Mouse (Mus musculus) left cerebral cortex, adult 18-20 months (tissue): ENCODE measurements around the gene Nfkb2. TPM values are rescaled to one million over a fixed set of nuclear protein-coding genes. Genes with fewer than 3 reads are reported as not detected.

Experiments used
- DNase-seq, 2 experiments: peaks; one replicate each; pipeline ENCODE4 v3.0.0; 2021 to 2022; ENCODE audit warnings: low spot score in 2 of 2, mixed read lengths in 1 of 2
- microRNA-seq, 2 experiments: library from miRNA; unstranded; fragments of <30 nt; microRNA quantifications; one replicate each; pipeline ENCODE4 v1.2.0; 2021
- total RNA-seq, 2 experiments: library from RNA; stranded (reverse); gene quantifications; 2 replicates each; pipeline ENCODE4 v1.2.3; 2021

Nfkb2 gene
- total RNA-seq, 2 experiments from 2014 or later: 1.9 to 2.1 TPM

DNA sequence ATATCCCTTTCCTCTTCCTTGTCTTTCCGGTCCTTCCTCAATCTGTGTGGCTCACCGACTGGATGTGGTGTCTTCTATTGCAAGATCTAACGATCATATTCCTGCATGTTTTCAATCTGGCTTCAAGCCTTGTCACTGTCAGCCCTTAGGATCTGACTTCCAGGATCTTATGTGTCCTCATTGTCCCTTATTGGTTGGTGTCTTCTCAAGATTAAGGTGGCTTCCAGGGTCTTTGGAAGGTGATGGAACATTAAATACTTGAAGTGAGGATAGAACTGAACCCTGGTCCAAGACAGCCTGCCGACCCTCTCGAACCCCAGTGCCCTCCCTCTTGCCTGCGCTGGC is 34.8 kb downstream of the Nfkb2 start:
- DNase-seq: no peak

DNA sequence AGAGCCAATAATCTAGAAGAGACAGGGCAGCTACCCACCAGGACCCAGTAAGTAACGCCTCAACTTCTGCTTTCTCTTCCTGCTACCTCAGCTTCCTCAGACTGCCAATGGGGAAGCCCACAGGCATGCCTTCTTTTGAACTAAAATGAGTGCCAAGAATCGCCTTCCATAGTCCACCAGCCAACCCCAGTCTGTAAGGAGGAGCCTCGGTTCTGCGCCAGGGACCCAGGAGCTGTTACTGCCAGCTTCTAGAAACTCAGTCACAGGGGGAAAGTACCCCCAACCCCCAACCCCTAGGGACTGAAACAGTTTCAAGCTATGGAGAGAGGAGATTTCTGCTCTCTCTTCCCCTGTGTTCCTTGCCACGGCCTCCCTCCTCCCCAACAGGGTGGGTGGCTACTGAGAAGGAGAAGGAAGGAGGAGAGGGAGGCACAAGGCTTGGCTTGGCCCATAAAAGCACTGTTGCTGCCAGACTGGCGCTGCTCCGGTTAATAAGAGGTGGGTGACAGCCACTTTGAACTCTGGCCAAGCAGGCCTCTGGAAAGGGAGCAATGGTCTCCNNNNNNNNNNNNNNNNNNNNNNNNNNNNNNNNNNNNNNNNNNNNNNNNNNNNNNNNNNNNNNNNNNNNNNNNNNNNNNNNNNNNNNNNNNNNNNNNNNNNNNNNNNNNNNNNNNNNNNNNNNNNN is 35.3 kb downstream of the Nfkb2 start:
- DNase-seq: no peak

DNA sequence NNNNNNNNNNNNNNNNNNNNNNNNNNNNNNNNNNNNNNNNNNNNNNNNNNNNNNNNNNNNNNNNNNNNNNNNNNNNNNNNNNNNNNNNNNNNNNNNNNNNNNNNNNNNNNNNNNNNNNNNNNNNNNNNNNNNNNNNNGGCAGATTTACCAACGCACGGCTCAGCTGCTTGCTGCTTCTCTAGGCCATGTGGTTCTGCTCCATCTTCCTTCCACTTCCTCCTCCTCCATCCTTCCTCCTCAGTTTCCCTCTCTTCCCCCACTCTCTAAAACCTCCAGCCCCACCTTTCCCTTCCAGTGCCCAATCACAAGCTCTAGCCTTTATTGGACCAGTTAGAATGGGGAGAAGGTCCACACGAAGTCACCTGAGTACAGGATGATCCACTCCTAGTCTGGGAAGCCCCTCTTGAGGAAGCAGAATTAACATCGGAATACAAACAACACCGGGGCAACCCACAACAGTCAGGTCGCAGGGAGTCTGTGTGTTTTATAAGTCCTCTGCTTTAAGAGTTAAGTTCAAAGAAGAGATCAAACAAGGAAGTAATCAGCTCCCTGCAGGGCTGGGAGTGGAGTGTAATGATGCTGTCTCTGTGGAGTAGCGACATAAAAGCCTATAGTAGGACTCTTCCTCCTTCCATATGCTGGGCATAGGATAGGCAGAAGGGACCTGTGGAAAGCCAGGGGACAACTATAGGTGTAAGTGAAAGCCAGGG is 40.7 kb downstream of the Nfkb2 start:
- DNase-seq: no peak

DNA sequence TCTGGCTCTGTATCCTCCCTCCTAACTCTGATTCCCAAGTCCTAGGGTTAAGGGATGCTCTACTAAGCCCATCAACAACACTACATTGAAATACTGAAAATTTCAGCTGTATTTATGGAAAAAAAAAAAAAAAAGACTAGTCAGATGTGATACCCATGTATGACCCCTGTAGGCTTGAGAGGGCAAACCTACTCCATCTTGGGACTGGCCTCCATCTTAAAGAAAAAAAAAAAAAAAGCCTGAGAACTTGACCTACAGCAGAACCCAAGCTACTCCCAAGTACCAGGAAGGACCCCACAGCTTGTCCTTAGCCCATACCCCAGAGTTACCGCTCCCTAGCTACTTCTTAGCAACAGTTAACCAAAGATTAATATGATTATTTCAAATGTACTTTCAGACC is 43.0 kb downstream of the Nfkb2 start:
- no peak for DNase-seq

DNA sequence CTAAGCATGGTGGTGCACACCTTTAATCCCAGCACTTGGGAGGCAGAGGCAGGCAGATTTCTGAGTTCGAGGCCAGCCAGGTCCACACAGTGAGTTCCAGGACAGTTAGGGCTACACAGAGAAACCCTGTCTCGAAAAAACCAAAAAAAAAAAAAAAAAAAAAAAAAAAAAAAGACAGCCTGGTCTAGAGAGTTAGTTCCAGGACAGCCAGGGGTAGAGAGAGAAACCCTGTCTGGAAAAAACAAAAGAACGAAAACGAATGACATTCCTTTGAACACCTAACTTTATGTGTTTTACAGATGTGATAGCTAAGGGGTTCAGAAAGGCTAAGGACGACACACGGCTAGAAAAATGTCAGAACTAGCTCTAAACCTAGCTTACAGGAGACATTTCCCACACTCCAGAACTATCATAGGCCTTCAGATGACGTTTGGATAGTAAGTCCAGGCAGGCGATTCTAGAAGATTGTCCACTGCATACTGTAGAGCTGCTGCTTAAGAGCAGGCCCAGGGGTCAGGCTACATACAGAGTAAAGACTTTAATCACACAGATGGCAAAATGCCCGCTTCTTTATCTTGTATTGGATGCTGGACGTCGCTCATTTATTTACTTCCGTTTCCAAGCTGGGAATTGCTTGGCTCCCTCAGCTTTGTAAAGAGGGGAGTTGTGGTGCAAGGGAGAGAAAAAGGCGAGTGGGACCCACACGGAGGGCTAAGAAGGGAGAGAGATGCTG is 44.0 kb downstream of the Nfkb2 start:
- DNase-seq: no peak

DNA sequence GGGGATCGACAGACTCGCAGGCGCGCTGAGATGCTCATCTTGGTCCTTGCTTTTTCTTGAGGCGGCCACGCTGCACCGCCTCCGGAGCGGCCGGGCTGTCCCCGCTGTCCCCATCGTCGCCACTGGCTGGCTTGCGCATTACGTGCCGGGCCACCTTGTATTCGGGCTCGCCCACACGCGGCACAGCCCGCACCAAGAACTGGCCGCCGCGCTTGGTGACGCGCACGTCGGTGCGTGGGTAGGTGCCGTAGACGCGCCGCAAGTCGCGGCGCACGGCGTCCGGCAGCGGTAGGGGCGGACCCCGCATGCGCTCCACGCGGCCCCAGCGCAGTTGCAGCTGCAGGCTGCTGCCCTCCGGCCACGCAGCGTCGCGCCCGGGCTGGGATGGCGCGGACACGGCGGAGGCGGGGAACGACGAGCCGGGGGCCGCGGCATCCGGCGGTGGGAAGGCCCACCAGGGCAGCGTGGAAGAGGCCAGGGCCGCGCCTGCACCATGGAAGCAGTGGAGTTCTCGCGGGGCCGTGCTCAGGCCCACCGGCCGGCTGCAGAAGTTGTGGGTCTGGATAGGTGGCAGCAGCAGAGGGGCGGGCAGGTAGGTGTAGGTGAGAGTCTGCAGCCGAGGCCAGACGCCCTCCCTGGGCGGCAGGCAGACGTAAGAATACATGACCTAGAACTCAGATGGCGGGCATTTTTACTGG is 44.8 kb downstream of the Nfkb2 start:
- peak; percentile 91 to 96 for DNase-seq

DNA sequence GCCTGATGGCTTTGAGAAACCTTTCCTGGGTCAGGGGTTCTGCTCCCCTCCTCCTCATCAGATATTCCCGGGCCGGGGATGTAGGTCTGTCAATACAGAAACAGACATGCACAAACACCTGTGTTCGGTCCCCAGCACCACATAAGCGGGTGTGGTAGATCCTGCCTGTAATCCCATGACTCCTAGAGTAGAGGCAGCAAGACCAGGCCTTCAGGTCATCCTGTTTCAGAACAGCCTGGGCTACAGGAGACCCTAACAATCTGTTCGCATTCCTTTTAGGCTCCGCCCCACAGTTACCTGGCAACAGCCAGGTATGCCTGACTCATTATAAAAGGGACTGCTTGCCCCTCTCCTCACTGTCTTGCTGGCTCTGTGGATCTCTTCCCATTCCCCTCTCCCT is 45.4 kb downstream of the Nfkb2 start:
- DNase-seq: no peak

DNA sequence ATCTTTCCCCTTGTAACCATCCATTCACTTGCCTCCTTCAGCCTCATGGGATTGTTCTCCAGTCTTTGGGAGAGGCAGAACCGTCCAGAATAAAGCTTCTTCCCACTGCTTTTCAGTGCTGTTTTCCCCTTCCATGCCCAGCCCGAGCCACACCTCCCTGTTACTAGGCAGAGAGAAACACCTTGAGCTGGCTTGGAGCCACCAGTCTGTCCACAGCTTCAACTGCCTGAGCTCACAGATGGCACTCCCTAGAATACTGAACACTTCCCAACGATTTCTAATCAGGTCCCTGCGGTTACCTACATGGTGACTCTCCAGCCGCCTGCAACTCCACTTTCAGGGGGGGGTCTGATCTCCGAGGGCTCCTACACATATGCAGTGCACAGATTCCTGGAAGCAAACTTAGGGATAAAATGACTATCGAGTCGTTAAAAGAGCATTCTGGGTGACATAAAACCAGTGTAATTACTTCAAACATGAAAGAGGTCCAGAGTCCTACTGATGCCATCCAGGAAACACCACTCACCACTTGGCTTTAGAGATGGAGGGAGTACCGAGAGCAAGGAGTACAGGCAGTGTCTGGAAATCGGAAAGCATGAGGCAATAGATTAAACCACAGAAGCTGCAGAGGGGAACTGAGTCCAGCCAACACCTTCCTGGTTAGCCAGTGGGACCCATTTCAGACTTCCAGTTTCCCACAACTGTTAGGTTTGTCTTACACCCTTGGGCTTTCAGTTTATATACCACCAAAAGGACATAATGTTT is 46.2 kb downstream of the Nfkb2 start, which contains the start of gene 2310034G01Rik:
TSS of gene 2310034G01Rik (minus strand) at position 135 of the 765 bp plus-strand sequence.
- DNase-seq: no peak

DNA sequence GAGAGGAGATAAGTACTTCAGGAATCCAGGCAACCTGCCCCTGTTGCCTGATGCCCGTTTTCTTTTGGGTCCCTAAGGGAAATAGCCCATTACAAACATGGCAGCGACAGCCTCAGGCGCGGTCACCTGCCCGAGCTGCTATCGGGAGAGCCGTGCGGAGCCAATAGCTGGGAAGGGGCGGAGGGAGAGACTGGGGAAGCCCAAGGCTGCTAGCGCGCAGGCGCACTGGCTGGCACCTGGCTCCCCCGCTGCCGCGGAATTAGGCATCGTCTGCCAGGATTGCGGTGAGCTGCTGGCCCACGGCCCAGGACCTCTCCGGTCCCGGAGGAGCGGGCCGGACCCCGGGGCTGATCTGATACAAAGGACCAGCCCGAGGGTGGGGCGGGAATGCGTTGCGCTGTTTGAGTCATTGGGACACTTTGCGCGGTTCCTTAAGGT is 52.6 kb downstream of the Nfkb2 start:
- DNase-seq: peak; percentile 83 to 89

DNA sequence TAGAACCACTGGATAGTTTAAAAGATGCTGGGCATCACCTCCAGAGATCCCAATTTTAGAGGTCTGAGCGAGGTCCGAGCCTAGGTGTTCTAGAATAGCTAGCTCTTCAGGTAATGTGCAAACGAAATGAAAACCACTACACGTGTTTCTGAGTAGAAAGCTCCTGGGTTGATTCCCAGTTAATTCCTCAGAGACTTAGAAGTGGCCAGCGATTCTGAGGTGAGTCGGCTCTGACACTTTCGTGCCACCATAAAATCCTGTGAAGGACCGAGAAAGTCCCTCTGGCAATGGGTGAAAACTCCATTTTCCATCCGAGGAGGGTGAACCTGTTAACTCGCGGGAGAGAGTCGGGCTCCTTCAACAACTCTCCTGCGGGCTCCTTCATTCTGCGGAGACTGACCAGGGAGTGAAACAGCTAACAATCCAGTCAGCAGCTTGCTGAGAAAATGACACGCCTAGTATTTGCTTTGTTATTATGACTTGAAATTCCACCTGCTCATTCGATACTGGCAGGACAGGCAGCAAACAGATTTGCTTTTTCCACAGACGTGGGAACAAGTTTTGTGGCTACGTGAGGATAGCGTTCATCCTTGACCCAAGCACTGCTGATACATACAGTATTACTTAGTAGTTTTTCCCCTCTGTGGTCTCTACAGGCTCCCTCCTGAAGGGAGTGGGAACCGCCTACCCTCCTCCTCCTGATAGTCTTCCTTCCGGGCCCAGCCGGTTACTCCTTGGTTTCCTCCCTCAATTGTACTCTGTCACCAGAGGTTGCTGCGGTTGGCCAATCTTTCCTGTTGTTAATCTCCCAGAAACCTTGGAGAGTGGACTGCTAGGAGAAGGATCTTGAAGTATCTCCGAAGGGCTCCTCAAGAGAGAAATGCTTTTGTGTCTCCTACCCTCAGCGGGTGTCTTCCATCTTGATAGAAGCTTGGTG is 53.5 kb downstream of the Nfkb2 start:
- DNase-seq: no peak

DNA sequence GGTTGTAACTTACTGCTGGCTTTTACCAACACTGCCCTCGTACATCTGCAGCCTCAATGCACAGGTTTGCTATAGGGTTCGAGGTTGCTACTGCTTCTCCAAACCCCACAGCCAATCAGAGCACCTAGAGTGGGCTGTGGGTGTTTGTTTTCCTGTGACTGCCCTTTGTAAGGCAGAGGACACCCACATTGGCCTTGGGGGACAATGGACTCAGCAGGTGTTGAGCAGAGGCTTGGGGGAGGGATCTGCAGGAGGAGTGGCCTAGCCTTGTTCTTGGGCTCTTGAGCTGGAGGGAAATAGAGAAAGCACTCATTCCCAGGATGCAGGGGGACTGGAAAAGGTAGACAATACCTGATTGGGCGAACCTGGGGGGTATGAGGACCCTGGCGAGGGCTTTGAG is 54.3 kb downstream of the Nfkb2 start:
- no peak for DNase-seq

Small RNA genes lying within 50 kb of the gene (microRNA-seq; reads per million reads assigned to microRNA genes)
- gene Mir146b: 2.2 to 5.1 reads per million in 2 experiments

Other genes starting within 250 kb of the Nfkb2 start
- 10 to 100 TPM; 47.0 to 50.2 TPM for gene Nolc1, start 228.5 kb upstream of the Nfkb2 start, total RNA-seq
- gene Elovl3, start 172.4 kb upstream of the Nfkb2 start, total RNA-seq: not detected
- gene Pitx3, start 156.0 kb upstream of the Nfkb2 start, total RNA-seq: not detected
- gene Gbf1, start 151.8 kb upstream of the Nfkb2 start, total RNA-seq: 10 to 100 TPM; 84.6 to 86.4 TPM
- 100 to 1,000 TPM; 612 to 681 TPM for gene Psd, start 22.8 kb downstream of the Nfkb2 start, total RNA-seq
- 10 to 100 TPM; 30.0 to 31.1 TPM for gene Fbxl15, start 23.9 kb downstream of the Nfkb2 start, total RNA-seq
- 100 to 1,000 TPM; 199 to 202 TPM for gene Cuedc2, start 34.4 kb downstream of the Nfkb2 start, total RNA-seq
- 10 to 100 TPM; 22.7 to 26.4 TPM for gene Mfsd13a, start 36.8 kb downstream of the Nfkb2 start, total RNA-seq
- gene 2310034G01Rik, start 46.0 kb downstream of the Nfkb2 start, total RNA-seq: under 1 TPM; 0.79 to 0.98 TPM
- gene Actr1a, start 91.4 kb downstream of the Nfkb2 start, total RNA-seq: 100 to 1,000 TPM; 196 to 198 TPM
- gene Sufu, start 92.6 kb downstream of the Nfkb2 start, total RNA-seq: 10 to 100 TPM; 18.4 to 18.6 TPM
- 100 to 1,000 TPM; 119 to 120 TPM for gene Trim8, start 197.4 kb downstream of the Nfkb2 start, total RNA-seq